20 mouse cellular contexts compared by ENCODE assay signal in the genomic region with DNA sequence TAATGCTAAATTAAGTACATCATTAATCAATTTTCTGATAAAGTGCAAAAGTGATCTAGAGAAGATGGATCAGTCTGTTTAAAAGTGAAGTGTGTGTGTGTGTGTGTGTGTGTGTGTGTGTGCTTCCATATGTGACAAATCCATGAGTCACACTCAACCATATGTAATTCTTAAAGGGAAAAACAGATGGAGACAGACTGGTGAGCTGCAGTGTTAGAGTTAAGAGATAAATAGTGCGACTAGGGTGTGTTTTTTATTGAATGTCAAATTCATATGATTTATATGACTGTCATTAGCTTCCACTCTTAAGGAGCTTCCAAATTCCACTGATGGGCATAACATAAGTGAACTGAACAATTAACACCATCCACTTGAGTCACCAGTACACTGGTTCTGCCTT.
DNase-seq lines count a peak whose midpoint lies in the region; ATAC-seq and TF ChIP-seq lines count a peak whose summit lies in the region.
"Had no signal": no experiment of that assay in that cellular context is flagged by ENCODE, and none has a peak within 500 bp of the region (broad histone marks: within the 10 kb centered on the region; RNA-seq: fewer than 3 reads in every experiment).

No protein-coding gene starts in this region.

- ATAC-seq in forebrain, embryonic 14.5 days = peak; percentile 60; the same call in 1 of the 2 replicates
- no peak for ATAC-seq in forebrain, embryonic 12.5 days (ENCODE audit: low FRiP score)
- ATAC-seq in forebrain, postnatal 0 days = peak; percentile 61
- ATAC-seq: intestine, embryonic 16.5 days had no signal

- no peaks in the 10 kb centered on the region for H3K27me3 ChIP-seq in forebrain, embryonic 14.5 days (replicated peaks; ENCODE audit: control insufficient read depth, insufficient read depth, low read length)
- H3K27me3 ChIP-seq in forebrain, embryonic 12.5 days = no peaks in the 10 kb centered on the region
- no peaks in the 10 kb centered on the region for H3K27me3 ChIP-seq in forebrain, postnatal 0 days (ENCODE audit: insufficient read depth, low read length)
- H3K27me3 ChIP-seq: CH12.LX; embryonic facial prominence, embryonic 13.5 days; heart, embryonic 12.5 days; hindbrain, embryonic 15.5 days had no signal

- H3K27ac ChIP-seq in forebrain, embryonic 14.5 days (ENCODE audit: low read depth, low read length) = no peak overlapping the region
- no peak overlapping the region for H3K27ac ChIP-seq in forebrain, embryonic 12.5 days
- no peak overlapping the region for H3K27ac ChIP-seq in forebrain, postnatal 0 days (ENCODE audit: low read depth, low read length)
- H3K27ac ChIP-seq: embryonic facial prominence, embryonic 13.5 days; gastrocnemius, adult 2 months; hindbrain, embryonic 15.5 days had no signal

- DNase-seq in forebrain, embryonic 14.5 days (ENCODE audit: low spot score) = peak; percentile 49
- peak; percentile 7 for DNase-seq in right cerebral cortex, adult 18-20 months
- no peak for DNase-seq in right cerebral cortex, postnatal 14 days
- peak; percentile 30 for DNase-seq in forebrain, postnatal 0 days
- no peak for DNase-seq in Muller cell, postnatal 12 days (ENCODE audit: inconsistent ontology term)
- DNase-seq in cerebellum, postnatal 10 days = no peak
- DNase-seq: adrenal gland, adult 8-10 months; adrenal gland, postnatal 36 days; cerebellum, adult 11-12 months; cerebellum, adult 9-10 months; cerebellum, postnatal 36 days; gastrocnemius, adult 2 months; gastrocnemius, postnatal 25 days; heart, postnatal 36 days had no signal

- no peak for TF ChIP-seq CTCF in forebrain, postnatal 0 days (IDR thresholded peaks at IDR 0.05; ENCODE audit: low read depth)

- no peaks in the 10 kb centered on the region for H3K36me3 ChIP-seq in forebrain, embryonic 14.5 days (ENCODE audit: control insufficient read depth, insufficient read depth, low read length)
- no peaks in the 10 kb centered on the region for H3K36me3 ChIP-seq in forebrain, embryonic 12.5 days (replicated peaks)
- no peaks in the 10 kb centered on the region for H3K36me3 ChIP-seq in forebrain, postnatal 0 days (ENCODE audit: insufficient read depth)
- H3K36me3 ChIP-seq: embryonic facial prominence, embryonic 13.5 days; heart, embryonic 12.5 days; hindbrain, embryonic 15.5 days had no signal

- 79% methylated on average over 1 of the region's 1 CpGs for WGBS in forebrain, embryonic 14.5 days
- 100% methylated on average over 1 of the region's 1 CpGs for WGBS in forebrain, embryonic 12.5 days
- 70% methylated on average over 1 of the region's 1 CpGs for WGBS in forebrain, postnatal 0 days

- no peak overlapping the region for H3K4me2 ChIP-seq in forebrain, embryonic 14.5 days (ENCODE audit: low read length)
- H3K4me2 ChIP-seq in forebrain, embryonic 12.5 days = no peak overlapping the region
- no peak overlapping the region for H3K4me2 ChIP-seq in forebrain, postnatal 0 days (ENCODE audit: low read depth)
- H3K4me2 ChIP-seq: embryonic facial prominence, embryonic 13.5 days; heart, embryonic 12.5 days; hindbrain, embryonic 15.5 days had no signal

- H3K4me3 ChIP-seq in forebrain, embryonic 14.5 days (ENCODE audit: low read depth, low read length) = no peak overlapping the region
- no peak overlapping the region for H3K4me3 ChIP-seq in forebrain, embryonic 12.5 days (replicated peaks)
- H3K4me3 ChIP-seq in forebrain, postnatal 0 days (ENCODE audit: low read depth, low read length) = no peak overlapping the region
- H3K4me3 ChIP-seq: embryonic facial prominence, embryonic 13.5 days; gastrocnemius, adult 2 months; heart, embryonic 12.5 days; hindbrain, embryonic 15.5 days had no signal

- 0 out of 2 replicates have a peak, but pooled peaks cover 2% of the 10 kb centered on the region for H3K4me1 ChIP-seq in forebrain, embryonic 14.5 days (ENCODE audit: control insufficient read depth, insufficient read depth, low read length)
- H3K4me1 ChIP-seq in forebrain, embryonic 12.5 days = no peaks in the 10 kb centered on the region
- no peaks in the 10 kb centered on the region for H3K4me1 ChIP-seq in forebrain, postnatal 0 days (ENCODE audit: insufficient read depth)
- H3K4me1 ChIP-seq: embryonic facial prominence, embryonic 13.5 days; hindbrain, embryonic 15.5 days had no signal

- H3K9me3 ChIP-seq in forebrain, embryonic 14.5 days (replicated peaks; ENCODE audit: control insufficient read depth, low read length) = no peaks in the 10 kb centered on the region
- H3K9me3 ChIP-seq in forebrain, embryonic 12.5 days = no peaks in the 10 kb centered on the region
- H3K9me3 ChIP-seq in forebrain, postnatal 0 days (ENCODE audit: low read length) = no peaks in the 10 kb centered on the region
- H3K9me3 ChIP-seq: embryonic facial prominence, embryonic 13.5 days; heart, embryonic 12.5 days; hindbrain, embryonic 15.5 days had no signal

- no peak overlapping the region for H3K9ac ChIP-seq in forebrain, embryonic 14.5 days (ENCODE audit: low read length)
- no peak overlapping the region for H3K9ac ChIP-seq in forebrain, embryonic 12.5 days
- H3K9ac ChIP-seq in forebrain, postnatal 0 days = no peak overlapping the region
- H3K9ac ChIP-seq: embryonic facial prominence, embryonic 13.5 days; heart, embryonic 12.5 days; hindbrain, embryonic 15.5 days had no signal

Comparison
In these comparisons a context has a peak if more than half of its experiments do, and no peak if none do; other contexts are left out.
1. DNase-seq: peak in forebrain, embryonic 14.5 days (single experiment), right cerebral cortex, adult 18-20 months (single experiment) and forebrain, postnatal 0 days (single experiment); none in right cerebral cortex, postnatal 14 days (single experiment), Muller cell, postnatal 12 days (single experiment) and cerebellum, postnatal 10 days (0 of 2).